Mouse (Mus musculus) liver, embryonic 12.5 days (tissue): ENCODE measurements around the gene Olfr1411. TPM values are rescaled to one million over a fixed set of nuclear protein-coding genes. Genes with fewer than 3 reads are reported as not detected.

Experiments
- ATAC-seq: fragments of 200-750 bp; cut with Nextera tagmentation; 2 replicates; pipeline ENCODE4 v1.8.0; 2017; ENCODE audit warnings: moderate number of reproducible peaks, mild to moderate bottlenecking, moderate library complexity
- H3K27ac ChIP-seq: fragments of 300-500 bp; sonication (generic); 2 replicates; pipeline ENCODE4 v1.5.1; 2016; ENCODE audit warnings: mild to moderate bottlenecking
- H3K27me3 ChIP-seq: fragments of 300-500 bp; sonication (generic); replicated peaks from 2 replicates; pipeline ENCODE4 v1.6.1; 2016; ENCODE audit warnings: mild to moderate bottlenecking, moderate library complexity
- H3K36me3 ChIP-seq: fragments of 300-500 bp; sonication (generic); 2 replicates; pipeline ENCODE4 v1.6.1; 2016; ENCODE audit warnings: mild to moderate bottlenecking, moderate library complexity
- H3K4me1 ChIP-seq: fragments of 300-500 bp; sonication (generic); 2 replicates; pipeline ENCODE4 v1.6.1; 2016
- H3K4me2 ChIP-seq: fragments of 300-500 bp; sonication (generic); 2 replicates; pipeline ENCODE4 v1.6.1; 2016; ENCODE audit warnings: mild to moderate bottlenecking, moderate library complexity
- H3K4me3 ChIP-seq: fragments of 300-500 bp; sonication (generic); 2 replicates; pipeline ENCODE4 v1.5.1; 2016; ENCODE audit warnings: mild to moderate bottlenecking, moderate library complexity
- H3K9ac ChIP-seq: fragments of 300-500 bp; sonication (generic); 2 replicates; pipeline ENCODE4 v1.6.1; 2016; ENCODE audit warnings: mild to moderate bottlenecking, moderate library complexity
- H3K9me3 ChIP-seq: fragments of 300-500 bp; sonication (generic); replicated peaks from 2 replicates; pipeline ENCODE4 v1.6.1; 2016; ENCODE audit warnings: mild to moderate bottlenecking, moderate library complexity
- WGBS: fragments of 180-500 bp; shearing (Covaris S2); methylation state at CpG from one replicate; pipeline ENCODE4 v1.1.7; 2016; ENCODE audit not compliant: insufficient replicate concordance; 5-methylcytosine and 5-hydroxymethylcytosine counted together
- polyA plus RNA-seq: library from polyadenylated mRNA; unstranded; fragments of >200 nt; fragmentation: Nextera tagmentation; extraction: Ambion mirVana; gene quantifications from 2 replicates; pipeline ENCODE4 v1.2.1, GENCODE M21; 2016

Olfr1411 gene
- not detected in 2 replicates for polyA plus RNA-seq

- Histone ChIP-seq H3K27ac (no peak within 1 kb of the TSS), H3K9me3 (no peaks in the 10 kb centered on the region), H3K27me3 (no peaks in the 10 kb centered on the region), H3K4me3 (no peak within 1 kb of the TSS), H3K4me2 (no peak within 1 kb of the TSS), H3K36me3 (no peaks in the 10 kb centered on the region), H3K4me1 (no peaks in the 10 kb centered on the region), H3K9ac (no peak within 1 kb of the TSS)
- ATAC-seq, result no peak
These were observed at the start of gene Olfr1411 for GRCm38 (mm10) chr1:92594111-92594510. TSS of gene Olfr1411 (plus strand) at chr1:92594411.

- no peak for ATAC-seq
- H3K9me3 ChIP-seq, result no peaks in the 10 kb centered on the region
- H3K27ac ChIP-seq, result no peak overlapping the region
- H3K9ac ChIP-seq, result no peak overlapping the region
- WGBS, result 52% methylated on average over 2 of the region's 2 CpGs
- no peak overlapping the region for H3K4me2 ChIP-seq
- H3K4me3 ChIP-seq, result no peak overlapping the region
- H3K27me3 ChIP-seq, result no peaks in the 10 kb centered on the region
- no peaks in the 10 kb centered on the region for H3K4me1 ChIP-seq
- H3K36me3 ChIP-seq, result no peaks in the 10 kb centered on the region
These were observed 48.3 kb upstream of the Olfr1411 start for GRCm38 (mm10) chr1:92545929-92546328.

GRCm38 (mm10) chr1:92571022-92571421 lies 23.2 kb upstream of the Olfr1411 start, which contains the start of gene Olfr1413:
TSS of gene Olfr1413 (plus strand) at chr1:92571322.
- Histone ChIP-seq H3K27ac (no peak within 1 kb of the TSS), H3K9me3 (no peaks in the 10 kb centered on the region), H3K4me2 (no peak within 1 kb of the TSS), H3K4me3 (no peak within 1 kb of the TSS), H3K4me1 (no peaks in the 10 kb centered on the region), H3K27me3 (no peaks in the 10 kb centered on the region), H3K36me3 (no peaks in the 10 kb centered on the region), H3K9ac (no peak within 1 kb of the TSS)
- ATAC-seq, result no peak
- 78% methylated on average over 3 of the region's 3 CpGs for WGBS

- Histone ChIP-seq H3K4me3 (no peak within 1 kb of the TSS), H3K4me2 (no peak within 1 kb of the TSS), H3K9me3 (no peaks in the 10 kb centered on the region), H3K27me3 (no peaks in the 10 kb centered on the region), H3K27ac (no peak within 1 kb of the TSS), H3K9ac (no peak within 1 kb of the TSS), H3K36me3 (no peaks in the 10 kb centered on the region), H3K4me1 (no peaks in the 10 kb centered on the region)
- WGBS, result 69% methylated on average over 2 of the region's 2 CpGs
- no peak for ATAC-seq
These were observed 8.7 kb upstream of the Olfr1411 start, which contains the start of gene Olfr1412 for GRCm38 (mm10) chr1:92585479-92585878. TSS of gene Olfr1412 (plus strand) at chr1:92585779.

GRCm38 (mm10) chr1:92596019-92596418 lies 1.8 kb downstream of the Olfr1411 start:
- WGBS, result 67% methylated on average over 3 of the region's 3 CpGs

GRCm38 (mm10) chr1:92605482-92605881 lies 11.3 kb downstream of the Olfr1411 start, which contains the start of gene Olfr1410:
TSS of gene Olfr1410 (plus strand) at chr1:92605782.
- peaks cover 4% of the 10 kb centered on the region; the same call in 1 of the 2 replicates for H3K27me3 ChIP-seq
- no peaks in the 10 kb centered on the region for H3K4me1 ChIP-seq
- H3K4me3 ChIP-seq, result no peak within 1 kb of the TSS
- no peak for ATAC-seq
- no peak within 1 kb of the TSS for H3K27ac ChIP-seq
- no peaks in the 10 kb centered on the region for H3K36me3 ChIP-seq
- H3K9me3 ChIP-seq, result no peaks in the 10 kb centered on the region
- H3K9ac ChIP-seq, result no peak within 1 kb of the TSS
- 56% methylated on average over 1 of the region's 1 CpGs for WGBS
- no peak within 1 kb of the TSS for H3K4me2 ChIP-seq

More at GRCm38 (mm10) chr1:92596019-92596418, 1.8 kb downstream of the Olfr1411 start:
- H3K36me3 ChIP-seq, result no peaks in the 10 kb centered on the region
- no peak overlapping the region for H3K9ac ChIP-seq
- H3K27me3 ChIP-seq, result no peaks in the 10 kb centered on the region
- H3K4me3 ChIP-seq, result no peak overlapping the region
- no peaks in the 10 kb centered on the region for H3K4me1 ChIP-seq
- H3K9me3 ChIP-seq, result no peaks in the 10 kb centered on the region
- H3K27ac ChIP-seq, result no peak overlapping the region
- no peak for ATAC-seq
- H3K4me2 ChIP-seq, result no peak overlapping the region

GRCm38 (mm10) chr1:92607711-92608110 lies 13.5 kb downstream of the Olfr1411 start:
- H3K36me3 ChIP-seq, result no peaks in the 10 kb centered on the region
- H3K27me3 ChIP-seq, result peaks cover 6% of the 10 kb centered on the region; the same call in 1 of the 2 replicates
- no peak overlapping the region for H3K4me2 ChIP-seq
- 51% methylated on average over 4 of the region's 4 CpGs for WGBS
- no peak overlapping the region for H3K4me3 ChIP-seq
- H3K4me1 ChIP-seq, result no peaks in the 10 kb centered on the region
- no peak overlapping the region for H3K9ac ChIP-seq
- H3K9me3 ChIP-seq, result no peaks in the 10 kb centered on the region
- no peak for ATAC-seq
- no peak overlapping the region for H3K27ac ChIP-seq

- ATAC-seq, result no peak
- WGBS, result 7% methylated on average over 5 of the region's 5 CpGs
These were observed 16.8 kb downstream of the Olfr1411 start for GRCm38 (mm10) chr1:92611008-92611407.

GRCm38 (mm10) chr1:92613175-92613574 lies 19.0 kb downstream of the Olfr1411 start:
- H3K27me3 ChIP-seq, result peaks cover 6% of the 10 kb centered on the region; the same call in 1 of the 2 replicates
- H3K9ac ChIP-seq, result no peak overlapping the region
- H3K36me3 ChIP-seq, result no peaks in the 10 kb centered on the region
- ATAC-seq, result no peak
- H3K4me3 ChIP-seq, result no peak overlapping the region
- H3K9me3 ChIP-seq, result no peaks in the 10 kb centered on the region
- no peaks in the 10 kb centered on the region for H3K4me1 ChIP-seq
- H3K27ac ChIP-seq, result no peak overlapping the region
- H3K4me2 ChIP-seq, result no peak overlapping the region
- 37% methylated on average over 4 of the region's 4 CpGs for WGBS

More at GRCm38 (mm10) chr1:92611008-92611407, 16.8 kb downstream of the Olfr1411 start:
- Histone ChIP-seq H3K27me3 (peaks cover 6% of the 10 kb centered on the region; the same call in 1 of the 2 replicates), H3K4me1 (no peaks in the 10 kb centered on the region), H3K4me3 (no peak overlapping the region), H3K9me3 (no peaks in the 10 kb centered on the region), H3K27ac (no peak overlapping the region), H3K36me3 (no peaks in the 10 kb centered on the region), H3K4me2 (no peak overlapping the region), H3K9ac (no peak overlapping the region)

- Histone ChIP-seq H3K9ac (no peak overlapping the region), H3K36me3 (no peaks in the 10 kb centered on the region), H3K9me3 (no peaks in the 10 kb centered on the region), H3K4me2 (no peak overlapping the region), H3K4me3 (no peak overlapping the region), H3K4me1 (no peaks in the 10 kb centered on the region), H3K27ac (no peak overlapping the region), H3K27me3 (peaks cover 10% of the 10 kb centered on the region; the same call in 1 of the 2 replicates)
- ATAC-seq, result no peak
- 10% methylated on average over 1 of the region's 1 CpGs for WGBS
These were observed 20.3 kb downstream of the Olfr1411 start for GRCm38 (mm10) chr1:92614516-92614915.

GRCm38 (mm10) chr1:92616046-92616445 lies 21.8 kb downstream of the Olfr1411 start:
- 50% methylated on average over 1 of the region's 1 CpGs for WGBS
- no peak overlapping the region for H3K9ac ChIP-seq
- ATAC-seq, result no peak
- H3K27ac ChIP-seq, result no peak overlapping the region
- H3K4me1 ChIP-seq, result no peaks in the 10 kb centered on the region
- no peaks in the 10 kb centered on the region for H3K36me3 ChIP-seq
- peaks cover 6% of the 10 kb centered on the region; the same call in 1 of the 2 replicates for H3K27me3 ChIP-seq
- H3K4me2 ChIP-seq, result no peak overlapping the region
- H3K9me3 ChIP-seq, result no peaks in the 10 kb centered on the region
- H3K4me3 ChIP-seq, result no peak overlapping the region

GRCm38 (mm10) chr1:92617488-92617887 lies 23.3 kb downstream of the Olfr1411 start, which contains the start of gene Olfr12:
TSS of gene Olfr12 (plus strand) at chr1:92617788.
- H3K27me3 ChIP-seq, result 0 out of 2 replicates have a peak, but pooled peaks cover 6% of the 10 kb centered on the region
- H3K9me3 ChIP-seq, result no peaks in the 10 kb centered on the region
- H3K4me3 ChIP-seq, result no peak within 1 kb of the TSS
- H3K4me2 ChIP-seq, result no peak within 1 kb of the TSS
- no peaks in the 10 kb centered on the region for H3K36me3 ChIP-seq
- no peaks in the 10 kb centered on the region for H3K4me1 ChIP-seq
- no peak within 1 kb of the TSS for H3K27ac ChIP-seq
- H3K9ac ChIP-seq, result no peak within 1 kb of the TSS
- no peak for ATAC-seq
- WGBS, result 49% methylated on average over 2 of the region's 2 CpGs

- Histone ChIP-seq H3K9ac (no peak overlapping the region), H3K27ac (no peak overlapping the region), H3K4me3 (no peak overlapping the region), H3K9me3 (no peaks in the 10 kb centered on the region), H3K4me1 (no peaks in the 10 kb centered on the region), H3K27me3 (0 out of 2 replicates have a peak, but pooled peaks cover 6% of the 10 kb centered on the region), H3K36me3 (no peaks in the 10 kb centered on the region), H3K4me2 (no peak overlapping the region)
- 42% methylated on average over 4 of the region's 4 CpGs for WGBS
- ATAC-seq, result no peak
These were observed 24.1 kb downstream of the Olfr1411 start for GRCm38 (mm10) chr1:92618360-92618759.
